Mouse (Mus musculus) ovary, postnatal 14 days (tissue): Measurements from ENCODE around the gene Pdcd6ip.
"Not testable (repeated sequence)": the region's sequence is repeated elsewhere in the genome, so short reads cannot be mapped to it uniquely, and the experiment has no call there.

Experiments
- DNase-seq: peaks from one replicate; pipeline ENCODE4 v3.0.0; 2022; ENCODE audit warnings: low spot score

The Pdcd6ip gene

DNA sequence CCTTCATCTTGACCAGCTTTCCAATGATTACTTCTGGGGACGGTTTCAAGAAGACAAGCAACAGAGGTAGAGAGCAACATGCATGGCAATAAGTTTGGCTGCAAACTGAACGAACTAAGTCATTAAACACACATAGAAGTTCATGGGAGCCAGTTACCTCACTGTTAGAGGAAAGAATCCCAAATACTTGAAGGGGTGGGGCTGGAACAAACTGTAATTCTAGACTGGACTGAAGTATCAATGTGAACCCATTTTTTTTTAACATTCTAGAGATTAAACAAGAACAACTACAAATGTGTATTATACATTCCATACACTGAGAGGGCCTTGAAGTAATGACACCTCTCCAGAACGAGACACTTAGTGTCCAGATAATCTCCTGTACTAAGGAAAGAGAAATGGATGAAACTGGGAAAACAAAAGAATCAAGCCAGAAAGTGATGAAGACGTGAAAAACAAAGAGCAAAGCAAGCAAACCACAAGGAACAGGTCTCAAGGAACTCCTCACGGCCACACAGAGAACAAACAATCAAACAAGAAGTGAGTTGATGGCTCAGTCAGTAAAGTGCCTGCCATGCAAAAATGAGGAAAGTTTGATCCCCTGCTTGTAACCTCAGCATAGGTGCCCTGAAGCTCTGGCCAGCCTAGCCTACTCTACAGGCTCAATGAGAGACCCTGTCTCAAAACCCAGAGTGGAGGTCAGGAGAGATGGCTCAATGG, 6.5 kb downstream of the Pdcd6ip start:
- no peak for DNase-seq

- no peak for DNase-seq
Observed at GRCm38 (mm10) chr9:113687461-113687860, 20.6 kb downstream of the Pdcd6ip start.

- no peak for DNase-seq
Observed at GRCm38 (mm10) chr9:113673721-113674120, 34.3 kb downstream of the Pdcd6ip start.

GRCm38 (mm10) chr9:113672352-113672751, 35.7 kb downstream of the Pdcd6ip start:
- no peak for DNase-seq

GRCm38 (mm10) chr9:113670857-113671106, 37.3 kb downstream of the Pdcd6ip start:
- no peak for DNase-seq

- no peak for DNase-seq
Observed at GRCm38 (mm10) chr9:113670105-113670856, 37.8 kb downstream of the Pdcd6ip start.

GRCm38 (mm10) chr9:113663476-113663875, 44.6 kb downstream of the Pdcd6ip start:
- DNase-seq, result no peak

- DNase-seq, result no peak
Observed at GRCm38 (mm10) chr9:113657837-113658236, 50.2 kb downstream of the Pdcd6ip start.

DNA sequence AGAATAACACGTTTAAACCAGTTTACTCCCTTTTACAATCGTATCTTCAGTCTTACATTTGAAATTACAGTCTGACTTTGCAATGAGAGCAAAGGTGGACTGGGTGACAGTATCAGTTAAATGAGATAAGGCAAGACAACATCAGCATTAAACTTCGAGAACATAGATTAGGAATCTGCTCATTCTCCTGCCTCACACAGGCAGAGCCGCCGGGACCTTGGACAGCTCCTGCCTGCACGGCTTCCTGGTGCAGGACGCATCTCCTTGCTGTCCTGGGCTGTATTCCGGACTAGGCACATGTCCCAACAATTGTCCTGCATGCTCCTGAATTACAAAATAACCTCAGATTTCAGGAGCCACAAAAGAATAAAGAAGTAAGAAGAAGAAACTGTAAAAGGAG, 54.5 kb downstream of the Pdcd6ip start:
- DNase-seq, result no peak

DNA sequence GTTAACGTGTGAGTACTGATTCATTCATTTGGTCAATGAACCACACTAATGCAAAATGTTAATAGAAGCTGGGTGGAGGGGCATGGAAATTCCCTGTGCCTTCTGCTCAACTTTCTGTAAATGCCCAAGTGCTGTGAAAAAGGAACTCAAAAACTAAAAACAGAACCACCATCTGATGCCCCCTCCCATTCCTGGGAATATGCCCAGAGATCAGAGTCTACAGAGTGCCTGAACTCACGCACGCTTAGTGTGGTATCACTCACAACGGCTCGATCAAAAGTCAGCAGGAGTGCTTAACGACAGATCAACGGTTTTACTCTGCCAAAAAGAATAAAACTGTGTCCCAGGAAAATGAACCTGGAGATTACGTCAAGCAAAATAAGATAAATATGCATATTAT, 57.3 kb downstream of the Pdcd6ip start:
- DNase-seq, result no peak

GRCm38 (mm10) chr9:113649211-113649610, 58.8 kb downstream of the Pdcd6ip start:
- not testable (repeated sequence) for DNase-seq

- no peak for DNase-seq
Observed at GRCm38 (mm10) chr9:113645837-113646169, 62.3 kb downstream of the Pdcd6ip start.

GRCm38 (mm10) chr9:113645153-113645836, 62.8 kb downstream of the Pdcd6ip start:
- DNase-seq, result peak; percentile 47

DNA sequence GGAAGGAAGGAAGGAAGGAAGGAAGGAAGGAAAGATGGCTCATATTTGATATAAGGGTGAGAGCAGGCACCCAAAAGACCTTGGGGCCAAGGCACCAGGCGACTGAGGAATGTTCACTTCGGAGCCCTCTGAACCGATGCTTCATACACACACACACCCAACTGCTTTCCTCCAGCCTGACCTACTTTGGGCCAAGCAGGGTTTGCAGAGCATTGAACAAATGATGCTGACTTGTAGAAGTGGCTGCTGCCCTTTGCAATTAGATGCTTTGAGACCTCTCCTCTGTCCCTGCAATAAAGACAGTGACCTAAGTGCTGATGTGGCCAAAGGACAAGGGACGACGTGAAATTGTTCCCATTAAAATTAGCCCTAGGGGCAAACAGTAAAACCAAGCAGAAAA, 63.4 kb downstream of the Pdcd6ip start:
- no peak for DNase-seq

- no peak for DNase-seq
Observed at GRCm38 (mm10) chr9:113644076-113644475, 64.0 kb downstream of the Pdcd6ip start.

DNA sequence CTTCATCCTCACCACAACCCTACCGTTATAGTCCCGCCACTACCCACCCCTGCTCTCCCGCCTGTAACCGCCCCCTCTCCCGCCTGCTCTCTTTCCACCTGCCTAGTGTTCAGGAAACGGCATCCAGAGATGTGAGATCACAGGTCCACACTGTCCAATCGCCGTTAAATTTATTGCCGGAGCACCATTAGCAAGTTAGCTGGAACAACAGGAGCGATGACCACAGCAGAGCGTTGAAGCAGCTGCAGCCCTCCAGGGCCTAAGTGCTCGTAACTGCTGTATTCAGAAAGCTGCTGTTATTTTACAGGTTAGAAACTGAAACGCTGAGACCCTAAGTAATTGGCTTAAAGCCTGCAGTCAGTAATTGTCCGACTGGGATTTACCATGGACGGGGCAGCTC, 64.4 kb downstream of the Pdcd6ip start:
- no peak for DNase-seq

- no peak for DNase-seq
Observed at GRCm38 (mm10) chr9:113634986-113635385, 73.1 kb downstream of the Pdcd6ip start.

DNA sequence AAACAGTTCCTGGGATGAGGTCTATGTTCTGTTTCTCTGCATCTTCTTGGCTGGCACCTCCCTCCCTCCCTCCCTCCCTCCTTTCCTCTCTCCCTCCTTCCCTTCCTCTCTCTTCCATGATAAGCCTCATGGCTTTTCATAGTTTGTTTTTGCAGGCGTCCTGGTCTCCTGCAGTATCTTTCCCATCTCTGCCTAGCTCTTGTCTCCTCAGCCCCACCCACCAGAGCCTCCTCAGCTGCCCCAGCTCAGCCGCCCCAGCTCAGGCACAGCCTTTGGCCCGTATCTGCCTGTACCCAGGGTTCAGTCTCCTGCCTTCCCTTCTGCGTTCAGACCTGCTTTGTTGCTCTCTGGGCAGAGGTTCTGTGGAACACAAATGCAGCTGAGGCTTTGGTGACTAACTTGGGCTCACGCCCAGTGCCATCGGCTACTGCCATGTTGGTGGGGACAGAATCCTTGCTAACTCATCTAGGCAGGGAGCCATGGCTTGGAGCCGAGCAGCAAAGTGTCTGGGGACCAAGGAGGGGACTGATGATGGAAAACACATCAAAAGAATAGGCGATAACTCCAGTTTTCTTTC, 74.8 kb downstream of the Pdcd6ip start:
- no peak for DNase-seq

DNA sequence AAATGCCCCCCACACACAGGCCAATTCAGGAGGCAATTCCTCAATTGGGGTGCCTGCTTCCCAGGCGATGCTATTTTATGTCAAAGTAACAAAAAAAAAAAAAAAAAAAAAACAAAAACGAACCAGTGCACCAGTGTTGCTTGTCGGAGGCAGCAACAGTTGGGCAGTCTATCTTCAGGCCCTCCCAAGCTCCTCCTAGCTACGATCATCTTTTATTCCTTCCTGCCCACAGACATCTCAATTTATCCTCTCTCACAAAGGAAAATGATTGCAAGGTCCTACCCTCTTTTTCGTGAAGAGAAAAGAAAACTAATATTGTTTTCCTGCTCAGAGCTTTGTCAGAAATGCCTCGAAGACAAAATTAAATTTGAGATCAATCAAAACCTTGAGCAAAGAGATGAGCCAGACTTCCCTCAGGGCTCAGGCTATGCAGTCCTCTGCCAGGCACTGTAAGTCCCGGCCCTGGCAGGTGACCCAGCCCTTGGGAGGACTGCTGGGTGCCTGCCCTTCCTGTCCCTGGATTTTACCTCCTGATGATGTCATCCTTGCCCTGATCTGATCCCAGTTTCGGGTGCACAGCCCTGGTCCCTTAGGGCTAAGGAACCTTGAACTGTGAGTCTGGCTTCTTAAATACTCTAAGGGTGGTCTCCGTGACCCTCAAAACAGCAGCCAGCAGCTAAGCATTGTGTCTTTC, 75.6 kb downstream of the Pdcd6ip start:
- DNase-seq, result no peak

GRCm38 (mm10) chr9:113629632-113630031, 78.4 kb downstream of the Pdcd6ip start:
- DNase-seq, result peak; percentile 4

DNA sequence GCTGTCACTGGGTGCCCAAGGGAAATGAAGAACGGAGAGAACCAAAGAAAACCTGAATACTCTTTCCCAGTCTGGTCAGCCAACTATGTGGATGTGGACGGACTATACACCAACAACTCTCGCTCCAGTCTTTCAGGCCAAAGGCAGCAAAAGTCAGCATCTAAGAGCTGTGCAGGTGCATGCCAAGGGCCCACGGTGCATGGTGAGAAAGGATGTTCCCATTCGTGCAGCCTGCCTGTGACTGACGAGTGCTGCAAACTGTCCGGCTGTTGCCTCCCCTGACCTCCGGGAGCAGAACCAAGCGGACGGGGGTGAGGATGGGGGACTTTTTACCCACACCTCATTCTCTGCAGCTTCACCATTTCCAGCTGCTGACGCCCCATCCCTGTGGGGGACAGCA, 78.9 kb downstream of the Pdcd6ip start:
- DNase-seq, result no peak

DNA sequence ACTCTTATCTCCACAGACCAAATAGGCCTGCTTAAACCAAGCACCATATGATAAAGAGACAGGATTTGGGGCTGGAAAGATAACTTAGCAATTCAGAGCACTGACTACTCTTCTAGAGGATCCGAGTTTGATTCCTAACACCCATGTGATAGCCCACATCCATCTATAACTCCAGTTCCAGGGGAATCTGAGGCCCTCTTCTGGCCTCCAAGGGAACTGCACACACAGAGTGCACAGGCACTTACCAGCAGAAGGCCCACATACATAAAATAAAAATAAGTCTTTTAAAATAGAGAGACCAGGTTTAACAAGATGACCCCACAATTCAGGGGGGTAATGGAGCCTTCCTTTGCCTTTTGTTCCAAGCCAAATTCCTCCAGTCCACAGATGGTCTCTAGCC, 79.3 kb downstream of the Pdcd6ip start:
- DNase-seq, result no peak
